Mouse (Mus musculus): ENCODE measurements around the gene Ctnnbip1.

DNA sequence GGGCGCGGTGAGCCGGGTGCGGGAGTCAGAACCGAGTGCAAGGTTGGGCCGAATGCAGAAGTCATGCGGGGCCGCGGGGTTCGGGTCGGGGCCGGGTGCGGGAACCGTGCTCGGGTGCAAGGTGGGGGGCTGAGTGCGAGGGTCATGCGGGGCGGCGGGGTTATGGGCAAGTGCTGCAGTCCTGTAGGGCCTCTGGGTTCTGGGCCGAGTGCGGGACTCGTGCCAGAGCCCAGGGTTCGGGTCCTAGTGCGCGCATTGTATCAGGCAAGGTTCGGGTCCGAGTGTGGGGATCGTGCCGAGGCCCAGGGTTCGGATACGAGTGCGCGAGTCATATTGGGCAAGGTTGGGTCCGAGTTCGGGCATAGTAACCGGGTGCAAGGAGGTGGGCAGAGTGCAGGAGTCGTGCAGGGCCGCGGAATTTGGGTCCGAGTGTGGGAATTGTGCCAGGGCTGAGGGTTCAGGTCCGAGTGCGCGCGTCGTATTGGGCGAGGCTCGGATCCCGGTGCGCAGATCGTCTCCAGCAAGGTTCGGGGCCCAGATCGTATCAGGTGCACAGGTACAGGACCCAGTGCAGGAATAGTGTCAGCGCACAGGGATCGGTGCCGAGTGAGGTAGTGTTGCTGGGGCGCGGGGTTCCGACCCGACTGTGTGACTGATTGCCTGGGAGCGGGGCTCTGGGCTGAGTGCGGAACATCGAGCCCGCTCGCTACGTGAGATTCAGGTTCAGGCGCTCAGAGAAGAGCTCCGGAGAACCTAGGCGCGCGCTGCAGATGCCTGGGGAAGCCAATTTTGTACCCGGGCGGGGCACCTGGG lies 69.0 kb downstream of the Ctnnbip1 start:
- TF ChIP-seq CTCF (IDR thresholded peaks at IDR 0.05; ENCODE audit: insufficient read depth, low read depth, low read length) (no peak), POLR2A (IDR thresholded peaks at IDR 0.05; ENCODE audit: insufficient read depth, low read depth, low read length) (no peak)
